Mouse (Mus musculus): ENCODE data around the gene Cmah. TPM values are rescaled to one million over a fixed set of nuclear protein-coding genes. Genes with fewer than 3 reads are reported as not detected.

The Cmah gene
- polyA plus RNA-seq, 1 experiment: 11.1 TPM

DNA sequence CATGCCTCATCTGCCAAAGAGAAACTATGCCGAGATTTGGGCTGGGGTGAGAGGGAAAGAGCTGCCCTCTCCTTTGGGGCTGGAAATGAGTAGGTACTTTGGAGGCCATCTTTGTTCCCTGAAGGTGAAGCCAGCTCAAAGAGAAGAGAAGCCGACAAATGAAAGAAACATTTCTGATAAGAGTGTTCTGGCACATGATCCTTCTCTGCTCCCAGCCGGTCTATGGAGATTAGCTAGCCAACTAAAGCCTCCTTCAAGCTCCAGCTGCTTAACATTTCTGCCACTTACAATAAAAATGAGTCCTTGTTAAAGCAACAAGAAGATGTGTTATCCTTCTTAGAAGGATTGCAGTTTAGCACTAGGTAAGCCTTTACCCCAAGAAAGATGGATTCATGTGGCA, 162.3 kb downstream of the Cmah start:
- Histone ChIP-seq H3K27ac (ENCODE audit: control insufficient read depth, insufficient read depth, low read depth, low read length, poor library complexity) (no peak overlapping the region), H3K4me3 (replicated peaks; ENCODE audit: control insufficient read depth, low read depth, low read length) (no peak overlapping the region), H3K4me1 (ENCODE audit: control insufficient read depth, insufficient read depth, low read length) (peaks cover 3% of the 10 kb centered on the region)
- WGBS: 71% methylated on average over 3 of the region's 3 CpGs
- TF ChIP-seq CTCF (IDR thresholded peaks at IDR 0.05; ENCODE audit: control insufficient read depth, insufficient read depth, low read length) (no peak), POLR2A (IDR thresholded peaks at IDR 0.05; ENCODE audit: borderline replicate concordance, control insufficient read depth, low read depth, low read length) (no peak)

DNA sequence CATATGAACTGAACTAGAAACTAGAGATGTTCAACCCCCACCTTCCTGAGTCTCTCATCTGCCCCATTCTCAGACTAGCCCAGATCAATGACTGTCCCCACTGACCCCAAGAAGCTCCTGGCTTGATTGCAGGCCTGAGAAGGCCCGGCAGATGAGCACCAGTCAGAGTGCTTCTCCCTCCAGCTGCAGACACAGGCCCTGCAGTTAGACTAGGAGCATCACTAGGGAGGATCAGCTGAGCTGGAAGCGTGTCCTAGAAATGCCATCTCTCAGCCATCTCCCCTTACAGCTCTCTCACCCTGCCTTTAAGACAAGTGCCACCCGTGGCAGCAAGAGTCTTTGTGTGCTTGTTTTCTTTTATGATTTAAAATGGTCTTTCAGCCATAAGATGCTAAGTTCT, 162.8 kb downstream of the Cmah start:
- Histone ChIP-seq H3K4me1 (ENCODE audit: control insufficient read depth, insufficient read depth, low read length) (peaks cover 3% of the 10 kb centered on the region), H3K4me3 (replicated peaks; ENCODE audit: control insufficient read depth, low read depth, low read length) (no peak overlapping the region), H3K27ac (ENCODE audit: control insufficient read depth, insufficient read depth, low read depth, low read length, poor library complexity) (no peak overlapping the region)
- 80% methylated on average over 3 of the region's 3 CpGs for WGBS
- TF ChIP-seq POLR2A (IDR thresholded peaks at IDR 0.05; ENCODE audit: borderline replicate concordance, control insufficient read depth, low read depth, low read length) (no peak), CTCF (IDR thresholded peaks at IDR 0.05; ENCODE audit: control insufficient read depth, insufficient read depth, low read length) (no peak)

DNA sequence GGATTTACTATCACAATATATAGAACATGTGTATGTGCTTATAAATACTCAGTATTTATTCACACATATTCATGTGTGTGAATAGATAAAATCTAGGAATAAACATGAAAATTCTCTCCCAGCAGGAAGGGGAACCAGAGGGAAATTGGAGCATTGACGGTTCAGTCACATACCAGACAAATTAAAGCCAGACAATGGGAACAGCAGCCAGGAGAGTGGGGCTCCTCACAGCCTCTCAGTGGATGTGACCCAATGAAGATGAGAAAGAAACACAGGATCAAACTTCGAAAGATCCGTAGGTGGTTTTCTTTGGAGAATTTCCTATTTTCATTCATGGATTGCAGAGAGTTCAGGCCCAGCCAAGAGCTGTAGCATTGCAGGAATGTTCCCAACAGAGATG, 163.9 kb downstream of the Cmah start:
- Histone ChIP-seq H3K4me1 (ENCODE audit: control insufficient read depth, insufficient read depth, low read length) (peaks cover 3% of the 10 kb centered on the region), H3K4me3 (replicated peaks; ENCODE audit: control insufficient read depth, low read depth, low read length) (no peak overlapping the region), H3K27ac (ENCODE audit: control insufficient read depth, insufficient read depth, low read depth, low read length, poor library complexity) (no peak overlapping the region)
- TF ChIP-seq POLR2A (IDR thresholded peaks at IDR 0.05; ENCODE audit: borderline replicate concordance, control insufficient read depth, low read depth, low read length) (no peak), CTCF (IDR thresholded peaks at IDR 0.05; ENCODE audit: control insufficient read depth, insufficient read depth, low read length) (no peak)
- WGBS: 84% methylated on average over 3 of the region's 3 CpGs

DNA sequence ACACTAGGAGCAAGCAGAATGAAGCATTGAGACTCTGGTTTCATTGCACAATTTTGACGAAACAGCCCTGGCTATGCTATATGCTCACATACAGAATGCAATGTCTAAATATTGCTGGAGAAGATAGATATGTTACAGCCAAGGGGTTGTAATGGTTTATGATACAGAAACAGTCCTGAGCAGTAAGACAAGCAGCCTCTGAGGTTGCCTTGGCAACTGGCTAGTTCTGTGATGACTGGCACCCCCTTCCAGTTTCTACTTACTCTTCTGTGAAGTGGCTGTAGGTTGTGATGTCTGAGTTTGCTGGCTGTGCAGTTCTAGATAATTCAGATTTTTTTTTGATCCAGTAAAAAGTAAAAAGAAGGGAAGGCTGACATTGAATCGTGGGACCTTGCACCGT, 166.6 kb downstream of the Cmah start:
- WGBS: 81% methylated on average over 3 of the region's 3 CpGs

DNA sequence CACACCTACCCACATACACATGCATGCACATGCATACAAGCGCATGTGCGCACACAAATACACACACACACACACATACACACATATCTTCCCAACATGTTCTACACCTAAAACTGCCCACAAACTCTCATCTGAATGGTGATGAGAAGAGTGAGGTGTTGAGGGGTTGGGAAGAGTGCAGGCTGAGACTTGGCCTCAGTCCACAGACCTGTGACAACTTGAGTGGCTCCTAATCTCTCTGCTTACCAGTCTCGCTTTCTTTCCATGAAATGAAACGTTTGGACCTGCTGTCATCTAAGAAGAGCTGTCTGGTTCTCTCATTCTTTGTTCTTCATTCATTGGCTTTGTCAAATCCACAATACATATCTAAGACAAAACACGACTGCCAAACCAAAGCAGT, 169.1 kb downstream of the Cmah start:
- Histone ChIP-seq H3K4me3 (replicated peaks; ENCODE audit: control insufficient read depth, low read depth, low read length) (no peak overlapping the region), H3K27ac (ENCODE audit: control insufficient read depth, insufficient read depth, low read depth, low read length, poor library complexity) (no peak overlapping the region), H3K4me1 (ENCODE audit: control insufficient read depth, insufficient read depth, low read length) (peaks cover 1% of the 10 kb centered on the region; the same call in 1 of the 2 replicates)
- 78% methylated on average over 5 of the region's 5 CpGs for WGBS
- TF ChIP-seq CTCF (IDR thresholded peaks at IDR 0.05; ENCODE audit: control insufficient read depth, insufficient read depth, low read length) (no peak), POLR2A (IDR thresholded peaks at IDR 0.05; ENCODE audit: borderline replicate concordance, control insufficient read depth, low read depth, low read length) (no peak)

More for the DNA sequence above, 166.6 kb downstream of the Cmah start:
- Histone ChIP-seq H3K4me1 (ENCODE audit: control insufficient read depth, insufficient read depth, low read length) (peaks cover 3% of the 10 kb centered on the region), H3K27ac (ENCODE audit: control insufficient read depth, insufficient read depth, low read depth, low read length, poor library complexity) (no peak overlapping the region), H3K4me3 (replicated peaks; ENCODE audit: control insufficient read depth, low read depth, low read length) (no peak overlapping the region)
- TF ChIP-seq POLR2A (IDR thresholded peaks at IDR 0.05; ENCODE audit: borderline replicate concordance, control insufficient read depth, low read depth, low read length) (no peak), CTCF (IDR thresholded peaks at IDR 0.05; ENCODE audit: control insufficient read depth, insufficient read depth, low read length) (no peak)

DNA sequence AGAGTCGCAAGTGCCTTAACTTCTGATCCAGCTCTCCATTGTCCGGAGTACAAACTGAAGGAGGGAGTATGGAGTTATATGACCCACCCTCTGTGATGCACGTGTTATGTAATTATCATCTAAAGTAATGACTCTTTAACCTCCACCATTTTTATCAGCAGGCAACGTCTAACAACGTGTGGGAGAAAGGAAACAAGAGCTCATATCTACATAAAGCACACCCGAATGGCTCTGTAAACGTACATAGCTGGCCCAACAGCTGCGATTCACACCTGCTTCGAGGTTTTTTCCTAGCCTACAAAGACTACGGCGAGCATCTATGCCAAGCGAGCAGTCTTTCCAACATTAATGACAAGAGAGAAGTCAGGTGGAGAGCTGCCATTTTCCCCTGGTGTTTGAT, 169.8 kb downstream of the Cmah start:
- TF ChIP-seq POLR2A (IDR thresholded peaks at IDR 0.05; ENCODE audit: borderline replicate concordance, control insufficient read depth, low read depth, low read length): no peak
- TF ChIP-seq CTCF (IDR thresholded peaks at IDR 0.05; ENCODE audit: control insufficient read depth, insufficient read depth, low read length): no peak
- Histone ChIP-seq H3K27ac (ENCODE audit: control insufficient read depth, insufficient read depth, low read depth, low read length, poor library complexity) (no peak overlapping the region), H3K4me3 (replicated peaks; ENCODE audit: control insufficient read depth, low read depth, low read length) (no peak overlapping the region), H3K4me1 (ENCODE audit: control insufficient read depth, insufficient read depth, low read length) (no peaks in the 10 kb centered on the region; the same call in 1 of the 2 replicates)
- 46% methylated on average over 12 of the region's 12 CpGs for WGBS

DNA sequence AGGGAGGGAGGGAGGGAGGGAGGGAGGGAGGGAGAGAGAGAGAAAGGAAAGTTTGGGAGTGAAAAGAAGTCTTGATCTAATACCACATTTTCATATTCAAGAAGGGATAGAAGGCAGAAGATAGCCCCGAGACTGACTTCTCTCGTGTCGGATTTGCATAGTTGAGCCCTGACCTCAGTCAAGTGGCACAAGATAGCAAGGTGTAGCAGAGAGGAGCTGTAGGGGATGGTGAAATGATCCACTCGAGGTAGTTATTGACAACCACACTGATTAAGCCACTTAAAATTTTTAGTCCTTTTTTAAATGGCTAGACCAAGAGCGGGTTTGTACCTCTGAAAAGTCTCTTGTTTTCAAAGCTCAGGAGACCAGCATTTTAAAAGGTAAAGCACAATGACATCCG, 171.1 kb downstream of the Cmah start:
- H3K4me1 ChIP-seq (ENCODE audit: control insufficient read depth, insufficient read depth, low read length): peaks cover 1% of the 10 kb centered on the region

DNA sequence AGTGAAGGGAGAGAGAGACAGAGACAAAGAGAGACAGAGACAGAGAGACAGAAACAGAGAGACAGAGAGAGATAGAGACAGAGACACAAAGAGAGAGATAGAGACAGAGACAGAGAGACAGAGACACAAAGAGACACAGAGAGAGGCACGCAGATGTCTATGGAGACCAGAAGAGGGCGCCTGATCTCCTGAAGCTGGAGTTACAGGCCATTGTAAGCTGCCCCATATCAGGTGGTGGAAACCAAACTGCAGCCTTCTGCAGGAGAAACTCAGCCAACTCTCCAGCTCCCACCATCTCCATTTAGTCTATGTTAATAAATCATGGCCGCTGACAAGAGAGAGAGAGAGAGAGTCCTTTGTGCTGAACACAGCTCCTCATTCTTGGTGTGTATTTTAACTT, 172.3 kb downstream of the Cmah start:
- 27% methylated on average over 3 of the region's 3 CpGs for WGBS
- Histone ChIP-seq H3K4me3 (replicated peaks; ENCODE audit: control insufficient read depth, low read depth, low read length) (no peak overlapping the region), H3K4me1 (ENCODE audit: control insufficient read depth, insufficient read depth, low read length) (peaks cover 1% of the 10 kb centered on the region), H3K27ac (ENCODE audit: control insufficient read depth, insufficient read depth, low read depth, low read length, poor library complexity) (no peak overlapping the region)
- peak; percentile 70 for TF ChIP-seq CTCF (IDR thresholded peaks at IDR 0.05; ENCODE audit: control insufficient read depth, insufficient read depth, low read length)
- no peak for TF ChIP-seq POLR2A (IDR thresholded peaks at IDR 0.05; ENCODE audit: borderline replicate concordance, control insufficient read depth, low read depth, low read length)

More for the DNA sequence above, 171.1 kb downstream of the Cmah start:
- no peak overlapping the region for H3K27ac ChIP-seq (ENCODE audit: control insufficient read depth, insufficient read depth, low read depth, low read length, poor library complexity)
- no peak overlapping the region for H3K4me3 ChIP-seq (replicated peaks; ENCODE audit: control insufficient read depth, low read depth, low read length)
- 67% methylated on average over 6 of the region's 6 CpGs for WGBS
- TF ChIP-seq CTCF (IDR thresholded peaks at IDR 0.05; ENCODE audit: control insufficient read depth, insufficient read depth, low read length): no peak
- TF ChIP-seq POLR2A (IDR thresholded peaks at IDR 0.05; ENCODE audit: borderline replicate concordance, control insufficient read depth, low read depth, low read length): no peak
